Mouse (Mus musculus) heart, postnatal 0 days (tissue): ENCODE measurements around the gene Vmn2r86. TPM values are rescaled to one million over a fixed set of nuclear protein-coding genes. Genes with fewer than 3 reads are reported as not detected.
"Not testable (repeated sequence)": the region's sequence is repeated elsewhere in the genome, so short reads cannot be mapped to it uniquely, and the experiment has no call there.

Experiments used
- ATAC-seq: fragments of 200-750 bp; cut with Nextera tagmentation; 2 replicates; pipeline ENCODE4 v1.8.0; 2017; ENCODE audit warnings: low read depth, moderate number of reproducible peaks, moderate library complexity; ENCODE audit not compliant: insufficient read depth
- DNase-seq: peaks from one replicate; pipeline ENCODE4 v3.0.0-alpha.2; 2016; ENCODE audit warnings: low spot score
- H3K27ac ChIP-seq: fragments of 300-500 bp; sonication (generic); 2 replicates; pipeline ENCODE4 v1.5.1; 2014; ENCODE audit warnings: low read depth, mild to moderate bottlenecking
- H3K27me3 ChIP-seq: fragments of 300-500 bp; sonication (generic); 2 replicates; pipeline ENCODE4 v1.6.1; 2014; ENCODE audit warnings: low read length, mixed read lengths; ENCODE audit not compliant: control insufficient read depth, insufficient read depth
- H3K36me3 ChIP-seq: fragments of 300-500 bp; sonication (generic); replicated peaks from 2 replicates; pipeline ENCODE4 v1.6.1; 2014; ENCODE audit warnings: low read length, mixed read lengths; ENCODE audit not compliant: control insufficient read depth, insufficient read depth
- H3K4me1 ChIP-seq: fragments of 300-500 bp; sonication (generic); 2 replicates; pipeline ENCODE4 v1.6.1; 2014; ENCODE audit warnings: antibody characterized with exemption; ENCODE audit not compliant: control insufficient read depth, insufficient read depth
- H3K4me2 ChIP-seq: fragments of 300-500 bp; sonication (generic); 2 replicates; pipeline ENCODE4 v1.6.1; 2014; ENCODE audit warnings: low read depth, mild to moderate bottlenecking, low read length, moderate library complexity
- H3K4me3 ChIP-seq: fragments of 300-500 bp; sonication (generic); 2 replicates; pipeline ENCODE4 v1.5.1; 2014; ENCODE audit warnings: low read depth, low read length
- H3K9ac ChIP-seq: fragments of 300-500 bp; sonication (generic); replicated peaks from 2 replicates; pipeline ENCODE4 v1.6.1; 2014; ENCODE audit warnings: low read depth, low read length, mixed read lengths
- H3K9me3 ChIP-seq: fragments of 300-500 bp; sonication (generic); replicated peaks from 2 replicates; pipeline ENCODE4 v1.6.1; 2016; ENCODE audit warnings: low read length; ENCODE audit not compliant: control insufficient read depth
- CTCF ChIP-seq: IDR thresholded peaks from 2 replicates; pipeline ENCODE4 v1.5.1; 2016; ENCODE audit warnings: antibody characterized with exemption, control low read depth, low read depth
- EP300 ChIP-seq: IDR thresholded peaks from 2 replicates; pipeline ENCODE4 v1.6.1; 2016; ENCODE audit warnings: antibody characterized with exemption, low read depth
- WGBS: fragments of 180-500 bp; shearing (Covaris S2); extraction: QIAGEN DNeasy Blood & Tissue Kit; methylation state at CpG from one replicate; pipeline ENCODE4 v1.1.7; 2014; 5-methylcytosine and 5-hydroxymethylcytosine counted together
- polyA plus RNA-seq: library from polyadenylated mRNA; unstranded; fragments of >200 nt; fragmentation: Nextera tagmentation; extraction: Ambion mirVana; gene quantifications from 2 replicates; pipeline ENCODE4 v1.2.1, GENCODE M21; 2015
- total RNA-seq: library from RNA; depleted of rRNA; stranded (reverse); fragments of >200 nt; gene quantifications from 2 replicates; pipeline ENCODE4 v1.2.3, GENCODE M21; 2014; ENCODE audit warnings: low replicate concordance; rRNA removed

The Vmn2r86 gene
- not detected in 2 replicates for total RNA-seq
- polyA plus RNA-seq, result not detected in 2 replicates

DNA sequence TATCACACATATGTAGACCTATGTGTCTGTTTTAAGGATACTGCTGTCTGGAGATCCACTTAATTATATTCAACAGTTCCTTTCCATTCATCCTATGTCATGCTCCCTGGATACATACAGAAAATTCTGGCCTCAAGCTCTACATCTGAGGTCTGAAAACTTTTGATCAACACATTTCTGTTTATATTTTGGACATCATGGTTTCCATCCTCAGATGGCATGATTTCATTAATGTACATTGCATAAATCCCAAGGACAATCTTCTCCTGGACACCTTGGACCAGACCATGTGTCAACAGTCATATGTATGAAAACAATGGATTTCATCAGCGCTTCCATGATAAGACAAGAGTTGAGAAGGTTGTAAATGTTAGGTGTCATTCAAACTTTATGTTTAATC lies at the start of gene Vmn2r86:
TSS of gene Vmn2r86 (minus strand) at position 101 of the 400 bp plus-strand sequence.
- H3K9ac ChIP-seq, DNase-seq, H3K4me1 ChIP-seq, H3K9me3 ChIP-seq, H3K27ac ChIP-seq, ATAC-seq, H3K4me3 ChIP-seq, H3K4me2 ChIP-seq, H3K27me3 ChIP-seq, H3K36me3 ChIP-seq: not testable (repeated sequence)
- WGBS, result 83% methylated on average over 1 of the region's 1 CpGs

DNA sequence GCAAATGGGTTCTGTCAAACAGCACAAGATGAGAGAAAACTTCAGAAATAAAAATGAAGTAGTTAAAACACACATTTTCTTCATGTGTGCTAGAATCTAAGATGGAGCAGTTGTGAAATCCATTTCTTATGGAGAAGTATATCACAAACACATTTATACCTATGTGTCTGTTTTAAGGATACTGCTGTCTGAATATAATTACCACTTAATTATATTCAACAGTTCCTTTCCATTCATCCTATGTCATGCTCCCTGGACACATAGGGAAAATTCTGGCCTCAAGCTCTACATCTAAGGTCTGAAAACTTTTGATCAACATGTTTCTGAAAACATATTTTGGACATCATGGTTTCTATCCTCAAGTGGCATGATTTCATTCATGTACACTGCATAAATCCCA lies 41.4 kb upstream of the Vmn2r86 start, which contains the start of gene Vmn2r87:
TSS of gene Vmn2r87 (minus strand) at position 101 of the 400 bp plus-strand sequence.
- ATAC-seq (no peak), DNase-seq (no peak)
- H3K9me3 ChIP-seq, result no peaks in the 10 kb centered on the region
- H3K27ac ChIP-seq, result no peak within 1 kb of the TSS
- no peak for TF ChIP-seq EP300
- TF ChIP-seq CTCF, result no peak
- H3K27me3 ChIP-seq, result no peaks in the 10 kb centered on the region
- no peak within 1 kb of the TSS for H3K4me2 ChIP-seq
- no peaks in the 10 kb centered on the region for H3K36me3 ChIP-seq
- H3K9ac ChIP-seq, result no peak within 1 kb of the TSS
- no peaks in the 10 kb centered on the region for H3K4me1 ChIP-seq
- H3K4me3 ChIP-seq, result no peak within 1 kb of the TSS

DNA sequence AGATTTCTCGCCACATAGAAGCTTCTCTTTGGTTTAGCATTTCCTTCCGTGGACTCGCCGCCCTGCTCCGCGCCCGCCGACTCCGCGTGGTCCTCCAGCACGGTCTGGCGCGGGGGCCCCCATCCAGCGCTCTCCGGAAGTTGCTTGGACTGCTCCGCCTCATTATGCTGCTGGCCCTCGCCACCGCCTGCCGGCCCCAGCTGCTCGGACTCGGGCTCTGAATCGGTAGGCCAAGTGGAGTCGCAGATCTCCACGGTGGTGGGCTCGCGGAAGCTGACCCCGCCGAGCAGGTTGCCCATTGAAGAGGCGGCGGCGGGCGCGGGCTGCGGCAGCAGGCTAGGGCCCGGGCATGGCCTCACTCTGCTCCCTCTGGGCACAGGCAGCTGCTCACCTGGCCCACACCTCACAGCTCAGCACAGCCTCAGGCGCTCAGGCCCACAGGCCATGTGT lies 14.5 kb upstream of the Vmn2r86 start:
- Histone ChIP-seq H3K4me1 (no peaks in the 10 kb centered on the region), H3K27ac (no peak overlapping the region), H3K9me3 (no peaks in the 10 kb centered on the region), H3K4me2 (peak overlapping the region; percentile 84), H3K4me3 (peak overlapping the region; percentile 49), H3K27me3 (no peaks in the 10 kb centered on the region), H3K36me3 (no peaks in the 10 kb centered on the region), H3K9ac (no peak overlapping the region)
- TF ChIP-seq EP300 (no peak), CTCF (no peak)
- WGBS, result 4% methylated on average over 36 of the region's 36 CpGs
- ATAC-seq, result peak; percentile 68
- no peak for DNase-seq

DNA sequence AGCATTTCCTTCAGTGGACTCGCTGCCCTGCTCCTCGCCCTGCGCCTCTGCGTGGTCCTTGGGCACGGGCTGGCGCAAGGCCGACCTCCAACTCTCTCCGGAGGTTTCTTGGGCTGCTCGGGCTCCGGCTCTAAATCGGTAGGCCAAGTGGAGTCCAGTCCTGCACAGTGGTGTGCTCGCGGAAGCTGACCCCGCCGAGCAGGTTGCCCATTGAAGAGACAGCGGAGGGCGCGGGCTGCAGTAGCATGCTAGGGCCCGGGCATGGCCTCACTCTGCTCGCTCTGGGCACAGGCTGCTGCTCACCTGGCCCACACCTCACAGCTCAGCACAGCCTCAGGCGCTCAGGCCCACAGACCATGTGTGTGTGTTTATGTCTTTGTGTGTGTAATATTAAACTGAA lies 11.1 kb downstream of the Vmn2r86 start:
- DNase-seq (no peak), ATAC-seq (no peak)
- Histone ChIP-seq H3K27me3 (no peaks in the 10 kb centered on the region), H3K36me3 (no peaks in the 10 kb centered on the region), H3K9me3 (no peaks in the 10 kb centered on the region), H3K4me2 (no peak overlapping the region), H3K4me1 (no peaks in the 10 kb centered on the region), H3K9ac (no peak overlapping the region), H3K27ac (no peak overlapping the region), H3K4me3 (no peak overlapping the region)
- TF ChIP-seq CTCF (no peak), EP300 (no peak)
- 84% methylated on average over 21 of the region's 21 CpGs for WGBS

DNA sequence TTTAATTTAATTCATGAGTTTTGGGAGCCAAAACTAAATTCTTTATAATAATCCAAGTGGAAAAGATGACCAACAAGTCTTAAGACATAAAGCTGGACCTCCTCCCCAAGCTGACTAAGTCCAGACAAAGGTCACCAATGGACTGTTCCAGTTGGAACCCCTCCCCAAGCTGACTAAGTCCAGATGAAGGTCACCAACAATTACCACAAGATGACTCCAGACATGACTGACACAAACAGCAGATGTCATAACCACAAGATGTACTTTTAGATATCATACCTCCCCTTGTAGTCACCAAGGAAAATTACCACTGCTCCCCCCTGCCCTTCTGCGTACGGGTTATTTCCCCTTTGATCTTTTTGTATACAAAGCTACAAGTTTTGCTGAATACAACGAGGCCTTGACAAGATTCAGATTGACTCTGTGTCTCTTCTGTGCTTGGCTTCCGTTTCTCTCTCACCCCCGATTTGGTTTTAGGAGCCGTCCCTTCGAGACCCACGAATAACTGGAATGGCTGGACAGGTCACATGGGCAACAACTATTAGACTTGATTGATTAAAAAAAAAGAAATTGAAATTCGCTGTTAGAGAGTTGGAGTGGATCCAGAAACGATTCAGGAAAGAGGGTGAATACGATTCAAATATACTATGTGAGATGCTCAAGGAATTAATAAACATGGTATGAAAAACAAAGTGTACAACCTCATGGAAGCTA lies 21.5 kb downstream of the Vmn2r86 start:
- not testable (repeated sequence) for H3K36me3 ChIP-seq, H3K27ac ChIP-seq, H3K4me3 ChIP-seq, H3K27me3 ChIP-seq, H3K4me2 ChIP-seq, H3K9me3 ChIP-seq, ATAC-seq, H3K4me1 ChIP-seq, DNase-seq, H3K9ac ChIP-seq
- 69% methylated on average over 11 of the region's 11 CpGs for WGBS

DNA sequence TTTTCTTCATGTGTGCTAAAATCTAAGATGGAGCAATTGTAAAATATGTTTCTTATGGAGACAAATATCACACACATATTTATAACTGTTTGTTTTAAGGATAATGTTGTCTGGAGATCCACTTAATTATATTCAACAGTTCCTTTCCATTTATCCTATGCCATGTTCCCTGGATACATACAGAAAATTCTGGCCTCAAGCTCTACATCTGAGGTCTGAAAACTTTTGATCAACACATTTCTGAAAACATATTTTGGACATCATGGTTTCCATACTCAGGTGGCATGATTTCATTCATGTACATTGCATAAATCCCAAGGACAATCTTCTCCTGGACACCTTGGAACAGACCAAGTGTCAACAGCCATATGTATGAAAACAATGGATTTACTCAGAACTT lies 26.2 kb downstream of the Vmn2r86 start, which contains the start of gene Vmn2r85:
TSS of gene Vmn2r85 (minus strand) at position 101 of the 400 bp plus-strand sequence.
- H3K27ac ChIP-seq, H3K9ac ChIP-seq, H3K4me2 ChIP-seq, DNase-seq, H3K4me1 ChIP-seq, H3K9me3 ChIP-seq, ATAC-seq, H3K27me3 ChIP-seq, H3K36me3 ChIP-seq, H3K4me3 ChIP-seq: not testable (repeated sequence)

DNA sequence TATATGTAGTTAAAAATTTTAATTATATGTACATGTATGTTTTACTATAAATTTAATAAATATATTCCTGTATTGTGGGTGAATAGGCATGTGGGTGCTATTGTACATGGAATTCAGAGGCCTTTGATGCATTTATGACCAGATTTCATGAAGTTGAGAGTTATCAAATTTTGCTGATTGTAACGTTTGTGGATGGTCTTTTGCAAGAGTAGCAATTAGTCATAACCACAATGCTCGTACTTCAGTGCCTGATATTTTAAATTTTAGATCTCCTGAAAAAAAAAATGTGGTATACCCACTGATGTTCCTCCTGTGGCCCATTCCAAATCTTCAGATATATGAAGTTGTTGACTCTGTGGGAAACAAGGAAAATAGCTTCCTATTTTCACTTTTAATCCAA lies 33.5 kb downstream of the Vmn2r86 start:
- not testable (repeated sequence) for H3K36me3 ChIP-seq, H3K4me2 ChIP-seq, DNase-seq, H3K27ac ChIP-seq, H3K4me3 ChIP-seq, ATAC-seq, H3K9ac ChIP-seq, H3K27me3 ChIP-seq, H3K4me1 ChIP-seq, H3K9me3 ChIP-seq
- 49% methylated on average over 2 of the region's 2 CpGs for WGBS
